Mouse (Mus musculus): Measurements from ENCODE around the gene Olfr862.

DNA sequence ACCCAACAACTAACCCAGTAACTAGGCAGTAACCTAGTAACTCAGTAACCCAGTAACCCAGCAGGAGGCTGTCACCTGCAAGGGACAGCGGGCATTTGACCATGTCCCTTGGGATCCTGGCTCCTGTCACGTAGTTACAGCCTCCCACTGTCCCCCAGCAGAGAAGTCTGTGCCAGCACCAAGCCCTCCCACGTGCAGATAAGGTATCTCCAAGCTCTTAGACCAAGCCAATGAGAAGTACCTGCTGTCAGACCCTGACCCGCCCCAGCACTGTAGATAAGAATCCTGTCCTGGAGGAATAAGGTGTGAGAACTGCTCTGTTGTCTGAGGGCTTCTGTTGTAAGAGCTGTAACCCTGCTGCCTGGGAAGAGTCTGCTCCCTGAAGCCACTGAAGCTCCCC is 23.4 kb upstream of the Olfr862 start:
- TF ChIP-seq CTCF (IDR thresholded peaks at IDR 0.05; ENCODE audit: borderline replicate concordance, insufficient read depth, low read depth, low read length) (no peak), POLR2A (IDR thresholded peaks at IDR 0.05; ENCODE audit: borderline replicate concordance, insufficient read depth, low read length) (no peak)
